Mouse (Mus musculus) left cerebral cortex, postnatal 4 days (tissue): ENCODE results near the gene Fzd7. TPM values are rescaled to one million over a fixed set of nuclear protein-coding genes. Genes with fewer than 3 reads are reported as not detected.
A peak's percentile ranks its signal among the peaks of the same experiment; 100 is the strongest.
"Not testable (repeated sequence)": the region's sequence is repeated elsewhere in the genome, so short reads cannot be mapped to it uniquely, and the experiment has no call there.

ENCODE experiments used
- DNase-seq: peaks from one replicate; pipeline ENCODE4 v3.0.0-alpha.2; 2022
- intact Hi-C: fragments of 180-260 bp; cut with DNase I; formaldehyde crosslinking; loops from one replicate; pipeline ENCODE4 v1.15.1; 2025
- total RNA-seq, 2 experiments: library from RNA; stranded (reverse); gene quantifications; 2 replicates each; pipeline ENCODE4 v1.2.3; 2021

The Fzd7 gene
- 1 to 10 TPM; 6.9 to 7.4 TPM for total RNA-seq

- peak; percentile 36 for DNase-seq
Observed at GRCm38 (mm10) chr1:59482331-59482695, at the start of gene Fzd7. Gene Fzd7, plus strand, starts transcription at chr1:59482424.

GRCm38 (mm10) chr1:59433296-59433695 lies 48.9 kb upstream of the Fzd7 start:
- intact Hi-C loops = no loop called here

More at GRCm38 (mm10) chr1:59482331-59482695, at the start of gene Fzd7:
- intact Hi-C loops = loop anchor here (5.0 to 10.0 kb wide), 3 partner anchors 102 to 165 kb away; no protein-coding TSS in a partner anchor

DNA sequence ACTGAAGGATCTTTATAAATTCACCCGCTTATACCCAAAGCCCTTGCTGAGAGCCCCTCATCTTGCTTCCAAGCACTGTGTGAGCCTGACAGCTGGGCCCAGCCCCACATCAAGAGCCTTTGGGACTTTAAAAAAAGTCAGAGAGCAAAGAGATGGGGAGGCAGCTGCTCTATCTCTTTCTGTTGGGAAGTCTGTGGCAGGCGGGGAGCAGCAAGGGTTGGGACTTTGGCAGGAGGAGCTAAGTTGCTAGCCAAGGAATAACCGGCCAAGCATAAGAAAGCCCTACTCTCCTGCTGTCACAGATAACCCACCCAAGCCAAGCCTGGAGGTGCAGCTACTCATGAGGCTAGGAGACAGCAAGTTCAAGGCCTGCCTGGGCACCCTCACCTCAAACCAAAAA lies 48.2 kb upstream of the Fzd7 start:
- intact Hi-C loops = no loop called here
- DNase-seq = peak; percentile 85

More at GRCm38 (mm10) chr1:59433296-59433695, 48.9 kb upstream of the Fzd7 start:
- DNase-seq = no peak

DNA sequence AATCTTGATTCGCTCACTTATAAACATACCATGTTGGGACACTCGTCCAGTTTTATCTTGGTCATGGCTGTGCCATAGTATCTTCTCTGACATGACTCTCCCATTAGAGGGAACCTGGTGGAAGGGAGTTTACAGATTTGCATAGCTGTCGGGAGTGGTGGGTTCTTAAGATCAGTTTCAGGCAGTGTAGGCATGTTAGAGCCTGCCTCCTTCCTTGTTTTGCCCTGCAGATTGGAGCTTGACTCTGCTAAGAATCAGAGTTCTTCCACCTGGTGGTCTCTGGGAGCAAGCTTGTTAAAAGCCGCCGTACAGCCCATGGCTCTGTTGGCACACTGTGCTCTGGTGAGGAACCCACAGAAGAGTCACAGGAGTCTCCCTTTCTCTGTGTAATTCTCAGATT lies 47.0 kb upstream of the Fzd7 start:
- intact Hi-C loops = no loop called here
- no peak for DNase-seq

DNA sequence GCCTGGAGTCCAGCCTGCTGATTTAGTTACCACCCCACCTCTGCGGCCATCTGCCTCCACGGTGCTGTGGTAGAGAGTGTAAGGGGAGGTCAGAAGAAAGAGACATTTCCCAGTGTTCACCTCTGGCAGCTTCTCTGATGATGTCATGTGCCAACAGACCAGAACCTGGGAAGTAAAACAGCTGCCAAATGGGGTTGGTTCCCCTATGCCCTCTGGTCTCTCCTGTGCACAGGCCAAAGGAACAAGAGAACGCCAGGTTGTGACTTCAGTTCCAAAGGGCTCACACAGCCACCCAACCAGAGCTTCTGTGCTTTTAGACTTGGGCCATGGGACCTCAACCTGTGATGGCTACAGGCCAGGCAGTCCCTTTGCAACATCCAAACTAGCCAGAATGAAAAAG lies 45.9 kb upstream of the Fzd7 start:
- intact Hi-C loops = no loop called here
- DNase-seq = no peak

DNA sequence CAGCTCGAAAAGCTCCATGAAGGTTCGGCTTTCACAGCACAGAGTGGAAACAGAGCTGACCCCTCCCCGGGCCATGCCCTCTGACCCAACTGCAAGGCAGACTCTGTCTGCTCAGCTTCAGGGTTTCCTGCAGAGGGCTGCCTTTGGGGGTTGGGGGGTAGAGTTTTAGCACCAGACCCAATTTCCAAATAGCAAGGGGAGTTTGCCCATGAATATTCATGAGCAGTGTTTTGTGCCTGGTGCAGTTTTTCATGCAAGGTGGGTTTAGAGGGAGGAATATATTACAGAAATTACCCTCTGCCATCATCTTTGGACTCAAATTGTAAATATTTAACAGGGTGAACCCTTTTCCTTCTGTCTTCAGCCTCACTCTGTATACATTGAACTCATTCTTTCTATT lies 44.3 kb upstream of the Fzd7 start:
- no peak for DNase-seq
- intact Hi-C loops = no loop called here

GRCm38 (mm10) chr1:59438330-59438729 lies 43.9 kb upstream of the Fzd7 start:
- intact Hi-C loops = no loop called here
- no peak for DNase-seq

DNA sequence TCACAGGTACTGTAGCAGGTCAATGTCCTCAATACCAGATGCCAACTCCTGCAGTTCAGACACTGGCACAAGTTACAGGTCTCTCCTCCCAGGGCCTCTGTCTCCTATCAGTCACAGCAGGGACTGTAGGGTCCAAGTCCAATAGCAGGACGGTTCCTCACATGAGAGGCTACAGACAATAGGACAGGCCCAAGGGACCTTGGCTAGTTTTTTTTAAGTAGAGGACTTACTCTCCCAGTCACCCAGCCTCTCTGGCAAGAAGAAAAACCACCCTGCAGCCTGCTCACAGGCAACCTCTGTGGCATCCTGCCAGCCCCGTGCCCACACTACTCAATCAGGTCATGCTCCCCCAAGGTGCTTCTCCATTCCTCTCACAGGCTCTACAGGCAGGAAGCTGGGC lies 43.0 kb upstream of the Fzd7 start:
- peak; percentile 52 for DNase-seq
- intact Hi-C loops = no loop called here

DNA sequence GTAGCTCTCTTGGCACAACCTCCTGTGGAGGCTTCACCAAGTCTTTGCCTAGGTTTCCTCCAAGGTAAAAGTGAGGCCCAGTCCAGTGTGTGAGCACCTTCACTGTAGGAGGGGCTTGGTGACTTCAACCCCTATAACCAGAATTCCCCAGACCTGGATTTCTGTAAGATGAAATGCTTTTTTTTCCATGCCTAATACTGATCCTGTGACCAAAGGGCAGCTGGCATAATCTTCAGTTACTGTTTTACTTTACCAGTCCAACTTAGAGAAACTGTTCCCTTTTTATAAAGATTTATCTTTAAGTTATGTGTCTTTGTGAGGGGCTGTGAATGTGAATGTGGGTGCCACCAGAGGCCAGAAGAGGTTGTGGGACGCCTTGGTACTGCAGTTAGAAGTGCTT lies 42.3 kb upstream of the Fzd7 start:
- DNase-seq = no peak
- intact Hi-C loops = no loop called here

DNA sequence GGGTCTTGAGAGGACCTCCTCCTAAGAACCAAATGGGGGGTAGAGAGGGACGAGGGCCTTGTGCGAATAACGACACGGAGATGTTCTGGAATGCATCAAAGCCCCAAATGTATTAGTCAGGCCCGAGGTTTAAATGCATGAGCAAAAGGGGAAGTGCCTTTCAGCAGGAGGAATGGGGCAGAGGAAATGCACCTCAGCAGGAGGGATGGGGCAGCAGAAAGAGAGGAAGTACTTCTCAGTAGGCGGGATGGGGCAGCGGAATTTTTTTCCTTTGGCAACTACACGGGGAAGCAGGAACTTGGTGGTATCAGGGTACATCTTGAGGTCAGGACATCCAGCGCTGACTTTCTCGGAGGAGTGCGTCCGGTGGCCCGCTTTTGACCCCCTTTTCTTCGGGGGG lies 39.5 kb upstream of the Fzd7 start:
- DNase-seq, intact Hi-C loops: not testable (repeated sequence)

- intact Hi-C loops = no loop called here
- DNase-seq = no peak
Observed at GRCm38 (mm10) chr1:59444127-59444660, 38.0 kb upstream of the Fzd7 start.

DNA sequence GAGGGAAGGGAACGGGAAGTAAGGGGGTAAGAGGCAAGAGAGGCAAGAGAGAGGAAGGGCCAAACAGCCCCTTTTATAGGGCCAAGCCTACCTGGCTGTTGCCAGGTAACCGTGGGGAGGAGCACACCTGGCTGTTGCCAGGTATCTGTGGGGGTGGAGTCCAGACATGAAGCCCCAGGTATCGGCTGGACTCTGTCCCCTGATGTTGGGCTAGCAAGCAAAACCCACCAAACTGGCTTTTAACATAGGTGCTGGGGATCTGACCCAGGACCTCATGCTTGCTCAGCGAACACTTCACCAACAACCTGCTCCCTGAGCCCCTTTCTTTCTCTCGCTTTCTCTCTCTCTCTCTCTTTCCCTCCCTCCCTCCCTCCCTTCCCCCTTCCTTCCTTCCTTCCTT lies 37.0 kb upstream of the Fzd7 start:
- no peak for DNase-seq
- intact Hi-C loops = no loop called here

DNA sequence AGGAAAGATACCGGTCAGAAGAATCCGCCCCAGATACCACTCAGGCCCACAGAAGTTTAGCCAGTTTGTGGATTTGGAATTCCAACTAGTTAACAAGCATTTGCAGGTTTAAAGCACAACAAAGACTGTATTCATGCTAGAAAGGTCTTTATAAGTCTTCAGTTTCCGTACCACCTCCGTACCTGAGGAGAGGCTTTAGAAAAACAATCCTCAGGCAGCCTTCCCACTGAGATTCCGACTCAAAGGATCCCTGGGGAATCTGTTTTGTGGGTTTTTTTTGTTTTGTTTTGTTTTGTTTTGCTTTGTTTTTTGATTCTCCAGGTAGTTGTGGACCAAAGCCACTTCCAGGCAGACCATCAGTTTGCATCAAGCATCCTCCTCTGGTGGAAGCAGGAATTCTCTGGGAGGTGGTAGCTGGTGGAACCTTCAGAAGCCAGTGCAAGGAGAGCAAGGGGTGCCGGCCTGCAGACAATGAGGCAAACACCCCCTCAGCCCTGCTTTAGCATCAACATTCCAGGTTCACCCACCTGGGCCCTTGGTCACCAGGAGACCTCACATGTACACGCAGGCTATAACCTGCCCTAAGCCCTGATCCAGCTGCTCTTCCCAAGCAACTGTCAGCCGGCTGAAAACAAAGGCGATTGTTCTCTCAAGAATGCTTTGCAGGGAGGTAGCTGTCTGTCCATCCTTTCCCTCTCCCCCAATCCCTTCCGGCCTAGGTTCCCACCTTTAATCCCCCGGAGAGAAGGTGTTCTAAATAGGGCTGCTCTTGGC lies 33.5 kb upstream of the Fzd7 start:
- DNase-seq = no peak
- intact Hi-C loops = no loop called here

- intact Hi-C loops = no loop called here
- no peak for DNase-seq
Observed at GRCm38 (mm10) chr1:59449423-59449822, 32.8 kb upstream of the Fzd7 start.

DNA sequence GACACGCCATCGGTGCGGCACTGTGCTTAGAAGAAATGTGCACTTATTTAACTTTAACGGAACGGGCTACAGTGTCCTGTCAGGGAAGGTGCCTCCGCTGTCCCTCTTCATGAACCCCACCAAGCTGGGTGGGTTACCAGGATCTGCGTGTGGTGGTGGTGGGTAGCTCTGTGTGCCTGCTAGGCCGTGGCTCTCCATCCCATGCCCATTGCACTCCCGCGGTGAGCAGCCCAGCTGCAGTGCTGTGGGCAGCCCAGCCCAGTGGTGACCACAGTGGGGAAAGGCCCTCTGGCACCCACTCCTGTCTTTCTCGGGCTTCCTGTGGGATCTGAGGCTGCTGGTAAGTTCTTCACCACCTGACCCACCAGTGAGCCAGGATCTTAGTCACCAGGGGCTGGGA lies 31.3 kb upstream of the Fzd7 start:
- no peak for DNase-seq
- intact Hi-C loops = no loop called here

DNA sequence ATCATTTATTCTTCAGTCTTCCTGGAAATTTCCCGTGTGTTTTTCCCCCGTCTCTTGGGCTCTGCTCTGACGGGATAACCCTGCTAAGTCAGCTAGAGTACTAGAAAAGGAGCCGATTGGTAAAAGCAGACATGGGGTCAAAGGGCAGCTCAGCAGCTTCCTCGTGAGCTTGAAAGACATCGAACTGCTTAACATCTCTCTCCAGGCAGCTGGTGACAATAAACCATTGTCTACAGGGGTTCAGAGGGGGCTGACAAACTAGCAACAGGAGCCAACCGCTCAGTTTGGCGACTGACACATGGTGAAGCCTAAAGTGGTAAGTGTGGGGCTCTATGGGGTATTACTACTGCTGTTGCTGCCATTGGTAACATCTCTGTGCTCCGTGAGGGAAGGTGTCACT lies 30.6 kb upstream of the Fzd7 start:
- intact Hi-C loops = no loop called here
- DNase-seq = no peak

GRCm38 (mm10) chr1:59456825-59457224 lies 25.4 kb upstream of the Fzd7 start:
- DNase-seq = no peak
- intact Hi-C loops = no loop called here

- DNase-seq = no peak
- intact Hi-C loops = no loop called here
Observed at GRCm38 (mm10) chr1:59457873-59458272, 24.4 kb upstream of the Fzd7 start.

DNA sequence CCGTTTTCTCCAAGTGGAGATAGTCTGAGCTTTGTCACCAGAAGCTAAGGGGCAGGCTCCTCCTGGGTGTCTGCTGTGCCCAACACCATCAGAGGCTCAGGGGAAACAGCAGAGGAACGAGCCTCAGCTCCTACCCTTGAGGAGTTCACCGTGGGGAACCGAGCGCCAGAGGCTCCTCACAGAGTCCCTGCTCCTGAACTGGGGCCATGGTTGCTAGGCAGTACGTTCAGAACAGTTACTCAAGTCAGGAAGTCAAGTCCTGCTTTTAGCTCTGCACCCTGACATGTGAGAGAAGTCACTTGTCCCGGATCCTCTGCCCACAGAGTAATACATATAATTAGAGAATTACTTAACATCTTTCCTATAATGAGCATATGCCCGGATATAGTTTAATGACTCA lies 23.3 kb upstream of the Fzd7 start:
- DNase-seq = no peak
- intact Hi-C loops = no loop called here

GRCm38 (mm10) chr1:59464696-59465639 lies 17.3 kb upstream of the Fzd7 start:
- no peak for DNase-seq
- intact Hi-C loops = no loop called here

- intact Hi-C loops = no loop called here
- DNase-seq = no peak
Observed at GRCm38 (mm10) chr1:59465640-59466008, 16.6 kb upstream of the Fzd7 start.

DNA sequence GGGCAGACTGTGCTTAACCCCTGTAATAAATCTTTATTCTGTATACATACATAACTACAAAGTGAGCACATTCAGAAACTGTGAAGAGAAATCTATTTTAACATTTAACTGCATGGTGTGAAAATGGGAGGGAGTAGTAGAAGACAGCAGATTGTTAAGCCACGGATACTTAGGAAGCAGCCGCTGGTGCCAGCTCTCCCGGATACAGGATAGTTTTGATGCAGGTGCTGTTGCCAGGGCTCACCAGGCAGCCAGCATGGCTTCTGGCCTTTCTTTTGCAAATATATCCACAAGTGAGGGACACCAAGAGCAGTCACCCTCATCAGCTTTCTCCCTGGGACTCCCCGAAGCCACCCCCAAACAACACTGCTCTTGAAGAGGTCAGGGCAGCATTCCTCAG lies 13.1 kb upstream of the Fzd7 start:
- peak; percentile 23 for DNase-seq
- intact Hi-C loops = no loop called here
